Mouse (Mus musculus): Measurements from ENCODE around the gene Angptl8. TPM values are rescaled to one million over a fixed set of nuclear protein-coding genes. Genes with fewer than 3 reads are reported as not detected.
"Not testable (repeated sequence)": the region's sequence is repeated elsewhere in the genome, so short reads cannot be mapped to it uniquely, and the experiment has no call there.

Angptl8 gene
- polyA plus RNA-seq, 1 experiment from 2014 or later: 14.1 TPM

GRCm38 (mm10) chr9:21852128-21853091, 17.1 kb downstream of the Angptl8 start, which contains the start of gene Dock6:
Gene Dock6, minus strand, starts transcription at chr9:21852635.
- WGBS (ENCODE audit: insufficient replicate concordance): 1% methylated on average over 68 of the region's 68 CpGs
- H3K9ac ChIP-seq: peak within 1 kb of the TSS; percentile 80
- ATAC-seq: peak; percentile 88
- no peaks in the 10 kb centered on the region for H3K27me3 ChIP-seq (replicated peaks)
- H3K9me3 ChIP-seq (replicated peaks): no peaks in the 10 kb centered on the region
- peak within 1 kb of the TSS; percentile 65 for H3K27ac ChIP-seq
- H3K36me3 ChIP-seq: no peaks in the 10 kb centered on the region
- H3K4me2 ChIP-seq: peak within 1 kb of the TSS; percentile 92
- peak within 1 kb of the TSS; percentile 76 for H3K4me3 ChIP-seq
- H3K4me1 ChIP-seq: peaks cover 31% of the 10 kb centered on the region

- no peaks in the 10 kb centered on the region for H3K36me3 ChIP-seq
- no peaks in the 10 kb centered on the region for H3K9me3 ChIP-seq (replicated peaks)
- H3K4me3 ChIP-seq: no peak overlapping the region
- ATAC-seq: no peak
- WGBS (ENCODE audit: insufficient replicate concordance): 66% methylated on average over 5 of the region's 5 CpGs
- H3K4me1 ChIP-seq: peaks cover 24% of the 10 kb centered on the region
- H3K27me3 ChIP-seq (replicated peaks): no peaks in the 10 kb centered on the region
- no peak overlapping the region for H3K9ac ChIP-seq
- H3K4me2 ChIP-seq: no peak overlapping the region
- no peak overlapping the region for H3K27ac ChIP-seq
Observed at GRCm38 (mm10) chr9:21853961-21854360, 18.7 kb downstream of the Angptl8 start.

GRCm38 (mm10) chr9:21854894-21855293, 19.6 kb downstream of the Angptl8 start:
- Histone ChIP-seq H3K27me3 (replicated peaks) (no peaks in the 10 kb centered on the region), H3K36me3 (no peaks in the 10 kb centered on the region), H3K4me1 (peaks cover 24% of the 10 kb centered on the region), H3K4me3 (no peak overlapping the region), H3K9me3 (replicated peaks) (no peaks in the 10 kb centered on the region), H3K27ac (no peak overlapping the region), H3K4me2 (no peak overlapping the region), H3K9ac (no peak overlapping the region)
- 71% methylated on average over 6 of the region's 6 CpGs for WGBS (ENCODE audit: insufficient replicate concordance)
- no peak for ATAC-seq

GRCm38 (mm10) chr9:21857501-21857900, 22.2 kb downstream of the Angptl8 start:
- Histone ChIP-seq H3K4me3 (no peak overlapping the region), H3K27me3 (replicated peaks) (no peaks in the 10 kb centered on the region), H3K36me3 (no peaks in the 10 kb centered on the region), H3K4me1 (peaks cover 6% of the 10 kb centered on the region), H3K9me3 (replicated peaks) (no peaks in the 10 kb centered on the region; the same call in 1 of the 2 replicates), H3K4me2 (no peak overlapping the region), H3K9ac (no peak overlapping the region), H3K27ac (no peak overlapping the region)
- 65% methylated on average over 2 of the region's 2 CpGs for whole genome bisulfite sequencing (ENCODE audit: insufficient replicate concordance)
- no peak for ATAC-seq

GRCm38 (mm10) chr9:21858084-21858483, 22.8 kb downstream of the Angptl8 start:
- Histone ChIP-seq H3K27ac (no peak overlapping the region), H3K4me3 (no peak overlapping the region), H3K9ac (no peak overlapping the region), H3K4me1 (0 out of 2 replicates have a peak, but pooled peaks cover under 1% of the 10 kb centered on the region), H3K36me3 (no peaks in the 10 kb centered on the region), H3K4me2 (no peak overlapping the region), H3K9me3 (replicated peaks) (no peaks in the 10 kb centered on the region; the same call in 1 of the 2 replicates), H3K27me3 (replicated peaks) (no peaks in the 10 kb centered on the region)
- ATAC-seq: 0 out of 2 replicates have a peak, but pooled peaks have one; percentile 27
- WGBS (ENCODE audit: insufficient replicate concordance): 45% methylated on average over 6 of the region's 6 CpGs

- Histone ChIP-seq H3K27ac (no peak overlapping the region), H3K4me2 (no peak overlapping the region), H3K9me3 (replicated peaks) (no peaks in the 10 kb centered on the region; the same call in 1 of the 2 replicates), H3K27me3 (replicated peaks) (no peaks in the 10 kb centered on the region), H3K36me3 (no peaks in the 10 kb centered on the region), H3K4me3 (no peak overlapping the region), H3K4me1 (no peaks in the 10 kb centered on the region), H3K9ac (no peak overlapping the region)
- ATAC-seq: no peak
- WGBS (ENCODE audit: insufficient replicate concordance): 62% methylated on average over 3 of the region's 3 CpGs
Observed at GRCm38 (mm10) chr9:21859606-21860005, 24.3 kb downstream of the Angptl8 start.

GRCm38 (mm10) chr9:21860349-21860748, 25.0 kb downstream of the Angptl8 start:
- H3K36me3 ChIP-seq; H3K4me1 ChIP-seq; H3K9ac ChIP-seq; H3K4me2 ChIP-seq; H3K27me3 ChIP-seq (replicated peaks); H3K9me3 ChIP-seq (replicated peaks); H3K4me3 ChIP-seq; H3K27ac ChIP-seq; ATAC-seq: not testable (repeated sequence)
- 59% methylated on average over 6 of the region's 6 CpGs for WGBS (ENCODE audit: insufficient replicate concordance)

GRCm38 (mm10) chr9:21862181-21862580, 26.9 kb downstream of the Angptl8 start:
- 63% methylated on average over 1 of the region's 1 CpGs for WGBS (ENCODE audit: insufficient replicate concordance)
- H3K4me3 ChIP-seq: no peak overlapping the region
- H3K4me2 ChIP-seq: no peak overlapping the region
- ATAC-seq: no peak
- H3K9ac ChIP-seq: no peak overlapping the region
- H3K27me3 ChIP-seq (replicated peaks): no peaks in the 10 kb centered on the region
- no peaks in the 10 kb centered on the region for H3K4me1 ChIP-seq
- H3K27ac ChIP-seq: no peak overlapping the region
- H3K9me3 ChIP-seq (replicated peaks): no peaks in the 10 kb centered on the region; the same call in 1 of the 2 replicates
- no peaks in the 10 kb centered on the region for H3K36me3 ChIP-seq

- no peaks in the 10 kb centered on the region for H3K4me1 ChIP-seq
- no peak overlapping the region for H3K4me3 ChIP-seq
- H3K4me2 ChIP-seq: no peak overlapping the region
- no peaks in the 10 kb centered on the region for H3K27me3 ChIP-seq (replicated peaks)
- no peak overlapping the region for H3K9ac ChIP-seq
- H3K9me3 ChIP-seq (replicated peaks): no peaks in the 10 kb centered on the region; the same call in 1 of the 2 replicates
- ATAC-seq: no peak
- WGBS (ENCODE audit: insufficient replicate concordance): 54% methylated on average over 5 of the region's 5 CpGs
- no peaks in the 10 kb centered on the region for H3K36me3 ChIP-seq
- H3K27ac ChIP-seq: no peak overlapping the region
Observed at GRCm38 (mm10) chr9:21865673-21866398, 30.5 kb downstream of the Angptl8 start.

GRCm38 (mm10) chr9:21866641-21867040, 31.3 kb downstream of the Angptl8 start:
- peaks cover 6% of the 10 kb centered on the region for H3K27me3 ChIP-seq (replicated peaks)
- H3K9me3 ChIP-seq (replicated peaks): no peaks in the 10 kb centered on the region; the same call in 1 of the 2 replicates
- no peak overlapping the region for H3K27ac ChIP-seq
- H3K4me2 ChIP-seq: no peak overlapping the region
- 55% methylated on average over 2 of the region's 2 CpGs for WGBS (ENCODE audit: insufficient replicate concordance)
- H3K4me1 ChIP-seq: no peaks in the 10 kb centered on the region
- no peak overlapping the region for H3K9ac ChIP-seq
- no peak overlapping the region for H3K4me3 ChIP-seq
- no peaks in the 10 kb centered on the region for H3K36me3 ChIP-seq
- no peak for ATAC-seq

- H3K27me3 ChIP-seq (replicated peaks): peaks cover 16% of the 10 kb centered on the region
- no peak overlapping the region for H3K9ac ChIP-seq
- no peak overlapping the region for H3K4me2 ChIP-seq
- no peak overlapping the region for H3K4me3 ChIP-seq
- ATAC-seq: no peak
- no peaks in the 10 kb centered on the region for H3K9me3 ChIP-seq (replicated peaks)
- 67% methylated on average over 3 of the region's 3 CpGs for WGBS (ENCODE audit: insufficient replicate concordance)
- no peaks in the 10 kb centered on the region for H3K36me3 ChIP-seq
- no peak overlapping the region for H3K27ac ChIP-seq
- no peaks in the 10 kb centered on the region for H3K4me1 ChIP-seq
Observed at GRCm38 (mm10) chr9:21867726-21868125, 32.4 kb downstream of the Angptl8 start.

- H3K36me3 ChIP-seq; ATAC-seq; H3K9me3 ChIP-seq (replicated peaks); H3K9ac ChIP-seq; H3K4me1 ChIP-seq; H3K4me3 ChIP-seq; H3K4me2 ChIP-seq; H3K27ac ChIP-seq: not testable (repeated sequence)
- WGBS (ENCODE audit: insufficient replicate concordance): 47% methylated on average over 7 of the region's 7 CpGs
- H3K27me3 ChIP-seq (replicated peaks): peaks cover 19% of the 10 kb centered on the region
Observed at GRCm38 (mm10) chr9:21869290-21869689, 34.0 kb downstream of the Angptl8 start.
